Mouse (Mus musculus) mouse embryonic stem cell (cell line): Measurements from ENCODE around the gene Rplp0.
"Not testable (repeated sequence)": the region's sequence is repeated elsewhere in the genome, so short reads cannot be mapped to it uniquely, and the experiment has no call there.

Experiments
- in situ Hi-C, 2 experiments: fragments of 300-500 bp; cut with MboI; formaldehyde crosslinking; loops; 1 replicate in 1 of 2; 3 replicates in 1 of 2; pipeline ENCODE4 v1.14.3; 2019 to 2020; ENCODE audit warnings: low sequenced_read_pairs in 2 of 2, low pct_unique_long_range_greater_than_20kb in 1 of 2, mixed read lengths in 1 of 2; ENCODE audit not compliant: unreplicated experiment in 1 of 2

Rplp0 gene

DNA sequence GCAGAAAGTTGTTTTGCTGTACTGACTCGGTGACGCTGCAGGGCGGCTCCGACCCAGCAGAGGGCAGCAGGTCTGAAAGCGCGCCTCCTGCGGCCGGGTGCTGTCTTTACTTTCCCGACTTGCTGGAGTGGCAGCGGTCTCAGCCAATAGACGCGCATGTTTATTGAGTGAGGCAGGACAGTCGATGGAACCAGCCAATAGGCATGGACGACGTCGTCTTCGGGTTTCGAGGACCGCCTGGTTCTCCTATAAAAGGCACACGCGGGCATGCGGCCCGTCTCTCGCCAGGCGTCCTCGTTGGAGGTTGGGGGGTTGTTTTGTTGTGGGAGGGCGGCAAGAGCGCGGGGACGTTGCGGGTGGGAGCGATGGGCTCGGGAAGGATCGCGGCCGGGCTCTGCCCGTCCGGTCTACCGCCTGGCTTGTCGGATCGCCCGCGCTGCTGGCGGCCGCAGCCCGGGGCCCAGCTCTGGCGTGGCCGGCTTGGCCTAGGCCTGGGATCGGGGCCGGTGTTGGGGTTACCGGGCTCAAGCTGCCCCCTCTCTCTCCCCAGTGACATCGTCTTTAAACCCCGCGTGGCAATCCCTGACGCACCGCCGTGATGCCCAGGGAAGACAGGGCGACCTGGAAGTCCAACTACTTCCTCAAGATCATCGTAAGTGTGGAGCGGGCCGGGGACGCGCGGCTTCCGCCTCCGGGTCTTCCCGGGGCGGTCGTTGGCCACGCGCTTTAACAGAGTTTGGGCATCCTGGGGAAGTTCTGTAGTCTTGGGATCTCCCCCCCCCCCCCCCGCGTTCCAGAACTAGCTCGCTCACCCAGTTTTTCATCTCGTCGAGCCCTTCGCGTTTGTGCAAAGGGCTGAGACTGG lies at the start of gene Rplp0:
Rplp0 (plus strand) TSS at position 231 of the 865 bp plus-strand sequence.
- in situ Hi-C loops: no loop called here

DNA sequence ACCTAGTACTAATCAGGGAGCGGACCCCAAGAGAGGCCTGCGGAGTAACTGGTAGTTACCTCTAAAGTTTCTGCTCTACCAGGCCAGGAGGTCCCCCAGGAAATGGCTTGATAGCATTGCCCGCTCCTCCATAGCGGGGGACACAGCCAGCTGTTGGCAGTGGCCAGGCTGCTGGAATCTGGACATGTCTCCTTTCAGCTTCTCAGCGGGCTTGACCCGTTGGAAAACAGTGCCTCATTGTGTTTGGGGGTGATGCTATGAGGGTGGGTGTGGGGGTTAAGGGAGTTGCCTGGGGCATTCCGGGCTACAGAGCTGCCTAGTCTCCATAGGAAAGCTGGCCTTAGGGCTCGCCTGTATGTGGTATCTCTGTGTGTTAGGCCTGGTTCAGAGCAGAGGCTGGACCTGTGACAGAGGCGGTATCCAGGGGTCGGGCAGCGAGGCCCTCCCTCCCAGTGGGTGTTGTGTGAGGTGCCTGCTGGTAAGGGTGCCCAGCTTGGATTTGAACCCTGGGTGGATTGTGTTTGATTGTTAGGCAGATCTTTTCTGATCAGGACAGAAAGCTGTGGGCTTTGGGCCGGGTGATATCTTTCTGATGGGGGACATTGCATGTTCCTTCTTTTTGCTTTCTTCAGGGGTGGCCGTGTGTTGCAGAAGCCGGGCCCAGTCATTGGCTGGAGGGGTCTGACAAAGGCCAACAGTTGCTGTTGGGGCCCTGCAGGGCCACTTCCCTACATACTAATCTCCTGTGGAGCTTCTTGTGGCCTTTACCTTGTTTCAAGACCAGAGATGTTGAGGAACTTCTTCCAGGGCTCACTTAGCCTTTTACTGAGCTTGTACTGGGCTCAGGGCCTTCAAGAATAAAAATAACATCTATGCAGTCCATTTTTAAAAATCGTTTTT lies 49.2 kb upstream of the Rplp0 start:
- in situ Hi-C loops: loop anchor here in 1 of 2 experiments (10.0 kb wide), 1 partner anchor 125 kb away; the partner anchor contains the start of gene Rab35

DNA sequence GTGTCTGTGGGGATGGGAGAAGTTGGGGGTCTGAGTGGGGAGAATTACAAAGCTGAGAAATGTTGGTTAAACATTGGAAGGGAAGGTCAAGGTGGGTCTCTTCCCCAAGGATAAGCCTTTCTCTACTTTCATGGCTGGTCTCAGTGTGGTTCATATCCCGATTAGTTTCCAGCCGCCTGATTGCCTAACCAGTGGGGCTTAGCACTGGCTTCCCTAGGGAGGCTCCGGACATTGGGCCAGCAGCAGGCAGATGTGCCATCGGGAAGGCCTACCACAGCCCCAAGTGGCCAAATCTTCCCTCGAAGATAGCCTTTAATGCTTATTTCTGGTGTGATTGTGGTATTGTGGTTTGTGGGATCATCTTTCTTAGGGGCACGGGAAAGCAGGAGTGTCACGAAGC lies 46.9 kb upstream of the Rplp0 start:
- in situ Hi-C loops: no loop called here

DNA sequence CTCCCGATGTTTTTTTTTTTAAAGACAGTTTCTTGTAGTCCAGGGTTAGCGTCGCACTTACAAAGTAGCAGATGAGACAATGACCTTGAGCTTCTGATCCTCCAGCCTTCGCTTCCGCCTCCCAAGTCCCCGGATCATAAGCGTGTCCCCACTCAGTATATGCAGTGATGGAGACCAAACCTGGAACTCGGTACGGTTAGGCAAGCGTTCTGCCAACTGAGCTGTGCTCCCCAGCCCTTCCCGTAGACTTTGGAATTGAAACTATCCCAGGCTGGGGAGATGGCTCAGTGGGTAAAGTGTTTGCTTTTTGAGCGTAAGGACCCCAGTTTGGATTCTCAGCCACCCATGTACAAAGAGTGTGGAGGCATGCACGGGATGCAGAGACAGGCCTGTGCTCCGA lies 46.0 kb upstream of the Rplp0 start:
- in situ Hi-C loops: no loop called here

DNA sequence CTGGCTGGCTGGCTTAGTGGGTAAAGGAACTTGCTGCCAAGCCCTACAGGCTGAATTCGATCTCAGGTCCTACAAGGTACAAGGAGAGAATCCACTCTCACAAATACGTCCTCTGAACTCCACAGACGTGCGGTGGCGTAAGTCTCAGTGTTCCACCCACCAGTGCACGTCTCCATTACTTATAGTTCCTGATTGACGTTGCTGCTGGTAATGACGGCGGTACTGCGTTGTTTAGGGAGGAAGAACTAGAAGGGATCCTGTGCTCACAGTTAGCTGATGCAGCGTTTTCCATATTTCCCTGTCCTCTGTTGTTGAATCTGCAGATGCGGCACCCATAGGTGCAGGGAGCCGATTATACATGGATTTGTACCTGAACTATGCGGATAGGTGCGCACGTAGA lies 45.5 kb upstream of the Rplp0 start:
- in situ Hi-C loops: no loop called here

DNA sequence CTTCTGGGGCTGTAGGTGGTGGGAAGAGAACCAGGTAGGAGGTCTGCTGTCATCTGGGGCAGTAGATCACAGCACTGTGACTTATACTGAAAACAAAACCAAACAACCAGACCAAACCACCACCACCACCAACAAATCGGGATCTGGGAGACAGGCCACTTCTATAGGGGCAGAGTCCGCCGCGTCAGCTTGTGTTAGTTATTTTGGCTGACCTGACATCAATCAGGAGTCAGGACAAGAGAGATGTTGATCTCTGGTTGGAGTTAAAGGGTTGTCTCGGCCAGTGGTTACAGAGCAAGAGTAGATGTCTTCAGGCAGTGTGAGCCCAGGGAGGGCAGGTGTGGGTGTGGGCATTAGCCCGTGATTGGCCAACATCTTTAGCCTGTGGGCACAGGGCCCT lies 44.9 kb upstream of the Rplp0 start:
- in situ Hi-C loops: no loop called here

DNA sequence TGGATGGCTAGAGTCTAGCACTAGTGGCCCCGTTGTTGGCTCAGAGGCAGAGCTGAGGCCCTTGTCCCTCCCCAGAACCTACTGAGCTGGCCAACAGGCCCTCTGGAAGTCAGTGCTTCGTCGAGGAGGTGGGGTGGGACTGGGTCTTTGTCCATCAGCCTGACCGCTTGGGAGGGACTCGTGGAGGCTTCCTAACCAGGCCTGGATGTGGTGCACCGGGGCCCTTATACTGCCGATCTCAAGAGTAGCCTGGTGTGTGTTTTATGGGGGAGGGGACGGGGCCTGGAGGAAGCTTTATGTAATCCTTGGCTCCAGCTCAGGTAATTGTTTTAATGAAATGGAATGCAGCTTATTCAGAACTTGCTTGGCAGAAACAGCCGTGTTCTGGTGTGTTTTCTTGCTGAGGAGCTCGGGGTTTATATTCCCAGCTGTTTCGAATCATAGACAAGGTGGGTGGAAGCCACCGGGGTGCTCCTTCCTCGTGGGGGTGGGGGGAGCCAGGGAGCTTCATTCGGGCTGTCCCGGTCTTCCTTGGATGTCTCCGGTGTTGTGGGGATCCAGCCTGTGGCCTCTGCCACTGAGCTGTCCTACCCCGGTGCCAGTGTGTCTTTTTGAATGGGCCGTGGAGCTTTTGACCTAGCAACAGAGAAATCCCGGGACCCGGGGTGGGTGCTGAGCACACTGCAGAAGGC lies 44.2 kb upstream of the Rplp0 start:
- in situ Hi-C loops: no loop called here

DNA sequence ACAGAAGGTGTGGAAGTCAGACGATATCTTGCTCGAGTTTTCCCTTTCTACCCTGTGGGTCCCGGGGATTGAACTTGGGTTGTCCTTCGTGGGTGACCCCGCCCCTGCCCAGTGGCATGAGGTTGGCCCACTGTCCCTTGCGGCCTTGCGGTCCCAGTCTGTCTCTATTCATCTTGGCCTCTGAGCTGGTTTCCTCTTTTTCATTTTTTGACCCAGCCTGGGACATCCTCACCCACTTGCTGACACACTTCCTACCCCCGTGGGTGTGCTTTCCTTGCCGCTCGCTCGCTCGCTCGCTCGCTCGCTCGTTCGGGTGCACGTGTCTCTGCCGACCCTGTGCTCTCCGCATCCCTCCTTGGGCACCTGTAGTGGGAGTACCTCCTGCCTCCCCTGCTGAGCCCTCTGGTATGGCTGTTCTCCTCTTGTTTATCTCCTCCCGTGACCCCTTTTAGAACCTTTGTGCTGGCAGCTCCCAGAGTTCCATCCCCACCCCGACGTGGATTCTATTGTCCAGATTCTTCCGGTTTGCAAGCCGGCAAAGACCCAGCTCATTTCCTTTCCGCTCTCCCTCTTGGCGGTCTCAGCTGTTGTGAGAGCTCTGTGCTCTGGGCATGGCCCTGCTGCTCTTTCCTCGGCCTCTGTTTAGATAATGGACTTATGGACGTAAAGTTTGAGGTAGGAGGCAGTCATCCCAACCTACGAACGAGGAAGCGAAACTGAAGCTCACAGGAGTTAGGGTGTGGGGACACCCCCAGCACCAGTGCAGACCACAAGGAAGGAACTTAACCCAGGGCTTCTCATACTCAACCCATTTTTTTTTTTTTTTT lies 43.0 kb upstream of the Rplp0 start:
- in situ Hi-C loops: no loop called here

DNA sequence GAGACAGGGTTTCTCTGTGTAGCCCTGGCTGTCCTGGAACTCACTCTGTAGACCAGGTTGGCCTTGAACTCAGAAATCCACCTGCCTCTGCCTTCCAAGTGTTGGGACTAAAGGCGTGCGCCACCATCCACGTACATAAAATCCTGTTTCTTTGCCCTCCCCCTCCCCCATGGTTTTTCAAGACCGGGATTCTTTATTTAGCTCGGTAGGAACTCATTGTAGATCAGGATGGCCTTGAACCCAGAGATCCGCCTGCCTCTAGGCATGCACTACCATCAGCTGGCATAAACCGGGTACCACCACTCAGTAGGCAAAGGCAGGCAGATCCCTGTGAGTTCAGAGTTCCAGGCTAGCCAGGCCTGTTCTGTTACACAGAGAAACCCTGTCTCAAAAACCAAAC lies 42.4 kb upstream of the Rplp0 start:
- in situ Hi-C loops: no loop called here

DNA sequence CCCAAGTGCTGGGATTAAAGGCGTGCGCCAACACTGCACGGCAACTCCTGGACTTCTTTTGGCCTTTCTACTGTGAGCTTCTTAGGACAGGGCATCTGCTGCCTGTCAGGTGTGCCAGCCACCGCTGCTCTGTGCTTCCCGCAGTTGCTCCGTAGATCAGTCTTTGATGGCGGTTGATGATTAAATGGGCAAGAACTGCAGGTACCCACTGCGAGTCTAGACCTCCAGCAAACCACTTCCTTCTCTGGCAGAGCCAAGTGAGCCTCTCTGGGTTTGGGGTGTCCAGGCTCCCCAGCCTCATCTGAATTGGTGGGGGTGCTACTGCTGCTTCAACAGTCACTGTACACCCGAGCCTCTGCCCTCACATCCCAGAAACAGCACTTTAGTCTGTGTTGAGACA lies 41.8 kb upstream of the Rplp0 start:
- in situ Hi-C loops: no loop called here

DNA sequence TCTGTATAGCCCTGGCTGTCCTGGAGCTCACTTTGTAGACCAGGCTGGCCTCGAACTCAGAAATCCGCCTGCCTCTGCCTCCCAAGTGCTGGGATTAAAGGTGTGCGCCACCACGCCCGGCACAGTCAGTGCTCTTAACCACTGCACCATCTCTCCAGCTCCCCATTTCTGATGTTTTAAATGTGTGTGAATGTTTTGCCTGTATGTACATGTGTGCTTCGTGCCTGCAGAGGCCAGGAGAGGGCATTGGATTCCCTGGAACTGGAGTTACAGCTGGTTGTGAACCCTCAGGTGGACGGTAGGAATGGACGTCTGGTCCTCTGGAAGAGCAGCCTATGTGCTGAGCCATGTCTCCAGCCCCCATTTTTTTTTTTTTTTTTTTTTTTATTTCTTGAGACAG lies 41.1 kb upstream of the Rplp0 start:
- in situ Hi-C loops: not testable (repeated sequence)

DNA sequence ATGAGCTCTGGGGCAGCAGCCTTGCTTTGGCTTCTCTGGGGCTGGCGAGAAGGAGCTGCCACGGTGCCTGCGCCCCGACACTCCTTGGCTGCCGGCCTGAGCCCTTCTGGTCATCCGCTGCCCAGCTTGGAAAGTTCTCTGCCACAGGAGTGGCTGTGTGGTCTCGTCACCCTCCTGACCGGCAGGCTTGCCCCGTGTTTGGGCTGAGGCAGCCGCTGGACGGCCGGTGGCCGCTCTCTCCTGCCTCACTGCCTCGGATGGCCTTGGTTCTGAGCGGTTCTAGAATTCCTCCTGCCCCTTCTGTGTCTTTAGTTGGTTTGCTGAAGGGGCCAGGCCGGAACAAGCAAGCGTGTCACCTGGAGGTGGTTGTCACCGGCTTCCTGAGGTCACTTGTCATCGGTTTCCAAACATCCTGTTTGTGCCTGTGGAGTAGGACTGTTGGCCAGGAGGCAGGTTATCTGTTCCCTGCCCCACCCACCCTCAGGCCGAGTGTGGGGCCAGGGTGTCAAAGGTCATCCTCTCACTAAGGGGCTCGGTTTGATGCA lies 38.9 kb upstream of the Rplp0 start:
- in situ Hi-C loops: no loop called here

DNA sequence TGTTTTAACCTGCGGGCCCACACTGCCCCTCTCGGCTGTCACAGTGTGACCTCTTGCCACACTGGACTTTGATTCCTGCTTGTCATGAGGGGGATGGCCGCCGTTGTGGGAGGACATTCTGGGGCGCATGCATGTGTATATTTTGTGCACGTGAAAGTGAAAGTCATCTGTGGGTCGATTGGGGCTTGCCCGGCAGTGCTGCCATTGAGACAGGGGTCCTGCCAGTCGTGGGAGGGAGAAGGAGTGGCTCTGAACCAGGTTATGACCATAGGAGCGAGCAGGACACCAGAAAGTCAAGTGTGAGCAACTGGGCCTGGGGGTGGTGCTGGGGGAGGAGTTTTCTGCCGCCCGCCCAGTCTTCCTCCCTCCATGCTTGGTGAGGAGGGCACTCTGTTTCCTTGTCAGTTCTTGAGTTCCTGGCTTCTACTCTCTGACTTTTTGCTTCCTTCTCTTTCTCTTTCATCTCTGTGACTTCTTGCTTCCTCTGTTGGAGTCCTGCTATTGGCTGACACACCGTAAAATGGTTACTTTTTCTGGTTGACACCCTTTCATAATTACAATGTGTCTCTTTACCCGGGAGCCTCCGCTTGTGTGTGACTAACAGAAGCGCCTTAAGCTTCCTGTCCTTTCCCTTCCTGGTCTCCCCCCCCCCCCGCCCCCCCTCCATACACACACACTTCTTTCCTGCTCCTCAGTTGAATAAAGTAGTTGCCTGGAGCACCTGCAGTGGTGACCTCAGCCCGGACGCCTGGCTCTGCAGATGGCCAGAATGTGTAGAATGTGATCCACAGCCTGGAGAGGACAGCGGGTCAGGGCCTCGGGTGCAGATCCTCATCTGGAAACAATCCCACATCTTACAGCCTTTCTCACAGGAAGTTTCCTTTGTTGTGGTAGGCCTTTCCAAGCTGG lies 37.5 kb upstream of the Rplp0 start:
- in situ Hi-C loops: no loop called here

DNA sequence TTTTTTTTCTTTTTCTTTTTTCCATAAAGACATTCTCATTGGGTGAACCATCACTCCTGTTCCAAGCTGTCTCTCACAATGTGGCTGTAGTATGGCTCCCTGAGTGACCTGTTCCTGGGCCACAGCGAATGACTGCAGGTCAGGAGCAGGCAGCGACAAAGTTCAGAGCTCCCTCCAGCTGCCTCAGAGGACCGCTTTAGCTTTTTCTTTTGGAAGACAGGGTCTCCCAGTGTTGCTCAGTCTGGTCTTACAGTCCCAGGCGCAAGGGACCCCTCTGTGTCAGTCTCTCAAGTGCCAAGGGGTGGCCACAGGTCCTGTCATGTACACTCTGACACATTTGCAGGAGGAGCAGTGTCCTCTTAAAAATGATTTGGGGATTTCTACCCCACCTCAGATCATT lies 36.7 kb upstream of the Rplp0 start:
- in situ Hi-C loops: no loop called here

DNA sequence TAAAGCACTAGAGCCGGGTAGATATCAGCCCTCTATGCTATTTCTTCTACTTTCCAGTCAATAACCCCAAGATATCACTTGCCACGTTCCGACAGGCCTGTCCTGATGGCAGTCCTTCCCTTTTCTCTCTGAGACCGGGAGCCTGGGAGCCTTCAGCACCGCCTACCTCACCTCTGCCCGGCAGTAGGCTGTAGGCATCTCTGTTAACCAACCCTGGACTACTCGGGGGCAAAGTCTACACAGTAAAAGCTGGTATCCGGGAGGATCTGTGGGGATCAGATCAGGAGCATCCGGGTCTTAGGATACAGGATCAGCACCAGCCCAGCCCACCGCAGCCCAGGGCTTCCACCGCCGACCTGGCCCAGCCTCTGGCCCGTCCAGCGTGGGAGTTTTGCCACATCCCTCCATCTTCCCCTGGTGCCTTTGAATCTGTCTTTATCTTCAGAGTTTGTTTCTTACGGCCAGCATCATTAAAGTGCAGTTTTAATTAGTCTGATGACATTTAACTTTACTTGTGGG lies 36.2 kb upstream of the Rplp0 start:
- in situ Hi-C loops: no loop called here

DNA sequence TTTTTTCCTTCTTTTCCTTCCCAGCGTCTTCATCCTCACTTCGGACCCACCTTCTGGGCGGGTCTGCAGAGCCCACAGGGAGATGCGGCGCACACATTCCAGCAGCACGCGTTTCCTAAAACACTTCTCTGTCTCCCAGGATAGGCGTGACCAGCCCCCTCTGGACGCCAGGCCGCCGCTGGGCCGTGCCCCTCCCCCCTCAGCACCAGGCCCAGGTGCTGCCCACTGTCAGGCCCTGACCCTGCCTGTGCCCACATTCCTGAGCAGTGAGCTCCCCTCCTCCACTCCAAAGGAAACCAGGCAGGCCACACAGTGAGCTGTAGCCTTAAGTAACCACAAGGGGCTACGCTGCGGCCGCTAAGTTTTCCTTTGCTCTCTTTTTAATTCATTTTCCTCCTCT lies 35.3 kb upstream of the Rplp0 start:
- in situ Hi-C loops: no loop called here

DNA sequence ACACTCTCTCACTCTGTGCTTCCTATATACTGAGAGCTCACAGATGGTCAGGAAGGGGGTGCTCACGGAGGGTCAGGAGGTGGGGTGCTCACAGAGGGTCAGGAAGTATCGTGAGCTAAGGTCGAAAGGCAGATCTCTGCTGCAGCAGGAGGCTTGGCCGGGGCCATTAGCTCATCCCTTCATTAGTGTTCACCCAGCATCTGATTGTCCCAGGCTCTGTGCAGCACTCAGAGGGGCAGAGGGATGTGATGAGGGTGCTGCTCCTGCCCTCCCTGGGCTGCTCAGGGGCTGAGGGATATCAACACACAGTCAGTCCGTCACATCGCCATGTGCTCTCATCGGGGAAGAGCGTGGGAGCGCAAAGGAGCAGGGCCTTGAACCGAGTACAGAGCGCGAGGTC lies 34.8 kb upstream of the Rplp0 start:
- in situ Hi-C loops: no loop called here
